Mouse (Mus musculus) layer of hippocampus, adult 9-10 months (tissue): ENCODE results near the gene Cep170.

ENCODE experiments used
- DNase-seq: peaks from one replicate; pipeline ENCODE4 v3.0.0; 2022; ENCODE audit warnings: low spot score

Gene Cep170

DNA sequence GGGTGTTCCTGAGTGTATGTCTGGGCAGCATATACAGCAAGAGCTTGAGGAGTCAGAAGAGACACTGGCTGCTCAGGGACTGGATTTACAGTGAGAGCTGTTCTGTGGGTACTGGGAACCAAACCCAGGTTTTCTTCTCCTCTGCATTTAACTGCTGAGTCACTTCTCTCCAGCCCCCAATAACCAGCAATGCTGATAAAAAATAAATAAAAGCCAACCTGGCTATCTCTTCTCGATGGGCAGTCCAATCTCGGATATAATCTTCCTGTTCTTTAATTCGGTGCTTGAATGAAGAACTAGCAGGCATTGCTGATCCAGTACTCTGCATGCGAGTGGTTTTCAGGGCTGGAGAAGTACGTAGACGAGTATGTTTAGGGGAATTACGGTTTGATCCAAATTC, 64.2 kb downstream of the Cep170 start:
- DNase-seq: no peak

DNA sequence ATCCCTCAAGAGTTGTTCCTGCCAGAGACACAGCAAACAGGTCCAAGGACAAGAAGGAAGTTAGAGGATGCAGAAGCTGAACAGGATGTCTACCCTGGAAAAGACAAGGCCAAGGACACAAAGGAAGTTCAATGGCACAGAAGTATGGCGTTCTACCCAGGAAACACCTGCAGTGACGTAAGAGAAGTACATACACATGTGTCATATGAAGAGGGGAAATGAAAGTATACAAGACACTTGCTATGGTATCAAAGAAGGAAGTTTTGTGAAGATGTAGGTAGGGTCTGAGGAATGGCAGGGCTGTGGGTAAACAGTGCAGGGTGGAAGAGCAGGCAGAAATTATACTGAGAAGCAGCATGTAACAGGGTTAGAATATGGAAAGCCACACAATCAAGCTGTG, 81.0 kb downstream of the Cep170 start:
- DNase-seq: no peak

DNA sequence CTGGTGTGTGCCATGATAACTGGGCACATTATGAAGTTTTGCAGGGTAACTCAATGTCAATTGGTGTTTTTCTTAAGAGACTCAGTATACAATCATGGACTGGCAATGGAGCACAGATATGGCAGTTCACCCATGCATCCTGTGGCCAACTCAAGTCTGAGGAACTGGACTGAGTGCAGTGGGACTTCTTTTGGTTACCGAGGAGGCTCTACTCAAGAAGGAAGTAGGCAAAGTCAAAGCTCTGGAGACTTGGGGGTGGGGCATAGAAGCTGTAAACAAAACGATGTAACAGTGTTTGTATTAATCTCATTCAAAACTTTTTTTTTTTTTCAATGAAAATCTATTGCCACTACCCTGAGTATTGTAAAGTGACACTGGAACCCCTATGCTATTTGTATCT, 83.3 kb downstream of the Cep170 start:
- DNase-seq: no peak

DNA sequence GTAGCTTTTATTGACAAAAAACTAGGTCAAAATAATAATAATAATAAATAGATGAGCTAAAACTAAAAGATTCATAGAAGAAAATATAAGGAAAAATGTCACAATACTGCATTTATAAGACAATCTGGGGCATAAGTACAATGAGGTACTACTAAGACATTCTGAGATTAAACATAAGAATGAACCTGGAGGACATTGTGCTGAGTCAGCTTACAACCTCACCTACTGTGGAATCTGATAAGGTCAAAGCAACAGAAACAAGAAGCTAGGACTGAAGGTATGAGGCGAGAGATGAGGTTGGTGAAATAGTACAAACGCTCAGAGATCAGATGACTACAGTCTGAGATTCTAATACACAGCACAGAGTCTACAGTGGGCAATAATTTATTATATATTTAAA, 86.5 kb downstream of the Cep170 start:
- no peak for DNase-seq

DNA sequence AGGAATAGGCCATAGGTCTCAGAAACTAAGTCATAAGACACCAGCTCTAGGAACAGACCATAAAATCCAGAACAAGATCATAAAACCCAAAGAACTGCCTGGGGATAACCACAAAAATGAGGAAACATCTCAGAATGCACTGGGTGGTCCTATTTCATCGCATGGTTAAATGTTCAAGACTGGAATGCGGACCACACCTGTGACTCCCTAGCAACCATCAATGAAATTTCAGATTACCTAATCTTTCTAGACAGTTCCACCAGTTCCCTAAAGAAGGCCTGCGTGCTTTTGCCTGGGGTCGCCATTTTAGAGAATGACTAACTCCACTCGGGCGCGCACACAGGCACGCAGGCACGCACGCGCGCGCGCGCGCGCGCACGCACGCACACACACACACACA, 89.1 kb downstream of the Cep170 start:
- DNase-seq: no peak

DNA sequence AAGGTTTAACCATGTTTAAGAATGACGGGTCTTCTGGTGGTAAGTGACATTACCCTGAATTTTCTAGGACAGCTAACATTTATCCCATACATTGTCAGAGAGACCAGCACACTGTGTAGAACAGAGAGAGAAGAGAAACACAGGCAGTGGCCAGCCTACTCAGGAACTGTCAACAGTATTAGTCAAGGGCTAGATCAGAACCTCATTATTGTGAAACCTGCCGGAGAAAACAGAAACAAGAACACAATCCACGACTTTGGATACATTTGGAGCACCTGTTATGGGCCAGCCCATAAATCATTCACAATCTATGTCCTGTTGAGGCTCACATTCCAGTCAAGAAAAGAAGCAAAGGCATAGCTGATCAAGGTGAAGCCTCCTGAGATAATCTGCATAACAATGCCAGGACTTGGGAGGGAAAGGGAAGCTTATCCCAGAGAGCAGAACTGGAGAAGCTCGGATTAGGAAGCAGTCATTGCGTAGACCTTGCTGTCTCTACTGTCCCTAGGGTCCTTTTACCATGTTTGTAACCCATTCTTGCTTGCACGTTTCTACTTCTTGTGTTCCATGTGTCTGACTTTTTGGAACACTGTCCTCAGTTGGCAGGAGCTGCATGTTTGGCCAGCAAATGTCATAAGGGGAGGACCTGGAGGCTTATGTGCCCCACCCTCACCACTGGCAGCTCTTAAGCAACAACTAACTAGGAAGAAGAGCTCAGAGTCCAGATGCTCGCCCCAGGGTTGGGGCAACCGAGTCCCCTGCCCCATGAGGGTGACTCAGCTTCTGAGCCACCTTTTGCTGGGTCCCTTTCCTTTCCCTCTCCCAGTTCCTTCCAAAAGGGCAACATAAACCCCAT, 89.8 kb downstream of the Cep170 start:
- no peak for DNase-seq

DNA sequence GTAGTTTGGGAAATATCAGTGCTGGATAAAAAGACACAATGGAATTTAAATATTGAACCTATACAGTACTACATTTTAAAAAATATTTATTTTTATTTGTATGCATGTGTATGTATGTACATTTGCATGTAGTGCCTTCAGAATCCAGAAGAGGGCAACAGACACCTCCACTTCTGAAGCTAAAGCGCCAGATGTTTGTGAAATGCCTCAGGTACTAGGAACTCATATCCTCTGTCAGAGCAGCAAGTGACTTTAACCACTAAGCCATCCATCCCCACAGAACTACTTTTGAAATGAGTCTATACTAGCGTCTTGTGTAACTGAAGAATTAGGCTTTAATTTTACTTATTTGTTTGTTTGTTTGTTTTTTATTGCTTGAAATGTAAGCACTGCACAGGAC, 101.4 kb downstream of the Cep170 start:
- DNase-seq: no peak

DNA sequence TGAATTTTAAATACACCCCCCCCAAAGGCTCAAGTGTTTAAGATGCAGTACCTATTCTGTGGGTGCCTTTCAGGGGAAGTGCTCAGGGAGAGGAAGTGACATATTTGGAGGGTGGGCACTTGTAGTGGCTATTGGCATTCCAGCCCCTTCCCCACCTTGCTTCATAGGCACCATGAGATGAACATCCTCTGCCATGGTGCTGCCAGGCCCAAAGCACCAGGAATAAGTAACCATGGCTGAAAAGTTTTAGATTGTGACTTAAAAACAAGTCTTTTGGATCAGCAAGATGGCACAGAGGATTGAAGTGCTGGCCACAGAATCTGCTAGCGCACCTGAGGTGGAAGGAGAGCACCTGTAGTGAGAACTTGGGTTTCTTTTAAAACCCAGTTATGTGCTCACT, 113.6 kb downstream of the Cep170 start:
- no peak for DNase-seq

DNA sequence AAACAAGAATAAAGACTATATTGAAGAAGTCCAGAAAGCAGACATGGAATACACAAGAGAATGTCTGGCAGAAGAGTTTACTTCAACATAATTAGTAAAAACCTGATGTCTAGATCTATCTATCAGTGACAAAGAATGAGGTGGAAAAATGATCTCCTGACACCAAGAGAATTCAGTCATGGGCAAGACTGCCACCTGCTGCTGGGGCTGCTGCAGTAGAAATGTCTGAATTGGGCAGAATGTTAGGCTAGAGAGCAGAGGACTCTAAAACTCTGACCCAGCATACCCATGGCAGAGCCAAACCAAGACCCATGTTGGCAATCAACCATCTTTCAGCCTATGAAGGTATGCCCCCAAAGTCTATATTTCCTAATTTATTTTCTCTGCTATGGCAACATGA, 114.1 kb downstream of the Cep170 start:
- peak; percentile 50 for DNase-seq

DNA sequence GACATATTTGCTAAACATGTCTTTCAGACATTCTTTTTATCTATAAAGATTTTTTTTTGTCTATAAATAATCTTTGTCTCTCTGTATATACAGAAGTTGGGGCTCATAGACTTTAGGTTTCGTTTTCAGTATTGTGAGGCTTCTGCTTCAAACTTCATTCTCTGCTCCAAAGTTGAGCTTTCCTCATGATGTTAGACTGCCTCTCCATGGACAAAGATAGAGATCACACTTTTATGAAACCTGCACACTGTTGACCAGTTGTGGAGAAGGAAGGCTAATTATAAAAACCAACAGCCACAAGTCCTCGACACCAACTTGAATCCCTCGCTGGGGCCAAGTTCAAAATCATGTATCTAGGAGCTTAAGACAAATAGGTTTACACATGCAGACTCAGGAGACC, 115.2 kb downstream of the Cep170 start:
- DNase-seq: peak; percentile 22

DNA sequence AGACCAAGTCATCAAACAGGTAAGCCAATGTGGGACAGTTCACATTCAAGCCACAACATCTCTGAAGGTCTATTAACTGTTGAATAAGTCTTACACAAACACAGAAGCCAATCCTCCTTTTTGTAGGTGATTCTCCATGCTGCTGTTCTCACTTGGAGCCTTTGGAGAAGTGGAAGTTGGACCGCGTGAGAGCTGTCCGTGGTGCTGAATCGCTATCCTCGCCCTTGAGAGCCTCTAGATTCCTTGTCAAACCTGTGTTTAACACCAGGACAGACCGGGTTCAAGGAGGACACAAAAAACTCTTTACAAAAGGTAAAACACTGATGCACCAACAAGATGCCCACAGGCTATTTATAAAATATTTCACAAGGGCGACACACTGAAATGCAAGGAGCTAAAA, 116.8 kb downstream of the Cep170 start:
- no peak for DNase-seq

DNA sequence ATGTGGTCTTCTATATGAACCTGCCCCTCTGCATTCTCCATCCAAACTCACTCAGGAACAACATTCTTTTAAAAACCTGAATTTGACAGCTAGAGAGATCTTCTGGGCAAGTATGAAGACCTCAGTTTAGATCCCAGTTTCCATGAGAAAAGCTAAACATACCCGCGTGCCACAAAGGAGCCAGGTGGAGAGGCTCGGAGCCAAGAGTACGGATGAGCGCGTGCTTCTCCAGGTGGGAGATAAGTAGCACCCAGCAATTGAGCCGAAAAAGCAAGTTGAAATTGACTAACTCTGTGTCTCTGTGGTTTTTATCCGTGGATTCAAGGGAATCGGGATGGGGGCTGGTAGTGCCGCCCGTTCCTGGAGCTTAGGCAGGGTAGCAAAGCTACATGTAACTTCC, 122.8 kb downstream of the Cep170 start:
- no peak for DNase-seq

DNA sequence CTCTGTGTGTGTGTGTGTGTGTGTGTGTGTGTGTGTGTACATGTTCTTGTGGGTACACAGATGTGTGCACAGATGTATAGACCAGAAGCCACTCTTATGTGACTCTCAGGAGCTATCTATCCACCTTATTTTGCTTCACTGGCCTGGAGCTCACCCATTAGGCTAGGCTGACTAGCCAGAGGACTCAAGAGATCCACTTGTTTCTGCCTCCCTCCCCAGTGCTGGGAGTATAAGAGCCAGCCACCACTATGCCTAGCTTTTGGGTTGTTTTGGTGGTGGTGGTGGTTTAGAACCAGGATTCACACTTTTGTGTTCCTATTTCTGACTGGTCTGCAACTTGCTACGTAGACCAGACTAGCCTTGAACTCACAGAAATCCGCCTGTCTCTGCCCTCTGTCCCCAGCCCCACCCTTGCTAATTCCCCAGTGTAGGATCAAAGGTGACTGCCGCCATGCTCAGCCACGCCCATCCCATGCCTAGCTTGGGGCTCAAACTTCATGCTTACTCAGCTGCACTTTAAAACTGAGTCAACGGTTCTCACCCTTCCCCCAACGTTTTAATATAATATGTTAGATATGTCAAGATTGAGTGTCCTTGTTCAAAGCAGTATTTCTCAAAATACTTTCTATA, 125.5 kb downstream of the Cep170 start:
- DNase-seq: no peak
